Comparison of ENCODE assay signal across 8 mouse cellular contexts in genomic region chr2:26444368-26444767, GRCm38 (mm10). TPM values are rescaled to one million over a fixed set of nuclear protein-coding genes. Genes with fewer than 3 reads are reported as not detected.
A peak's percentile ranks its signal among the peaks of the same experiment; 100 is the strongest.
DNase-seq lines count a peak whose midpoint lies in the region; ATAC-seq and TF ChIP-seq lines count a peak whose summit lies in the region.

No protein-coding gene starts in this region.

- under 1% methylated on average over 15 of the region's 15 CpGs for WGBS in liver, adult 2 months
- 3% methylated on average over 15 of the region's 15 CpGs for WGBS in liver, embryonic 11.5 days
- WGBS in neural tube, embryonic 14.5 days: 5% methylated on average over 15 of the region's 15 CpGs

- DNase-seq in liver, adult 2 months (ENCODE audit: extremely low read depth, low read depth, low spot score): peak; percentile 83
- no peak for DNase-seq in liver
- no peak for DNase-seq in liver, embryonic 11.5 days (ENCODE audit: low spot score)
- DNase-seq in left cerebral cortex, postnatal 25 days (ENCODE audit: low spot score in 2 of 2): no peak
- no peak for DNase-seq in cerebellum, adult 11-12 months
- DNase-seq in ovary, adult 18-20 months (ENCODE audit: low spot score): no peak

- H3K9ac ChIP-seq in liver, adult 2 months (ENCODE audit: low read depth, low read length): peak overlapping the region; percentile 97
- H3K9ac ChIP-seq in liver, embryonic 11.5 days (ENCODE audit: low read depth, low read length): peak overlapping the region; percentile 80
- H3K9ac ChIP-seq in neural tube, embryonic 14.5 days (replicated peaks; ENCODE audit: low read depth, low read length): peak overlapping the region; percentile 89

- H3K4me2 ChIP-seq in liver, embryonic 11.5 days: peak overlapping the region; percentile 81
- H3K4me2 ChIP-seq in neural tube, embryonic 14.5 days (ENCODE audit: low read depth, low read length): peak overlapping the region; percentile 84

- peak overlapping the region; percentile 93 for H3K27ac ChIP-seq in liver, adult 2 months (replicated peaks; ENCODE audit: insufficient read depth, low read depth, low read length)
- peak overlapping the region; percentile 85 for H3K27ac ChIP-seq in embryonic fibroblast, embryonic 13.5 days (ENCODE audit: insufficient read depth, low read length)
- peak overlapping the region; percentile 75; the same call in 1 of the 2 replicates for H3K27ac ChIP-seq in liver, embryonic 11.5 days (ENCODE audit: low read depth, low read length)
- peak overlapping the region; percentile 86 for H3K27ac ChIP-seq in neural tube, embryonic 14.5 days (ENCODE audit: low read depth, low read length)

- H3K27me3 ChIP-seq in liver, adult 2 months (ENCODE audit: control insufficient read depth, insufficient read depth, low read length): no peaks in the 10 kb centered on the region
- no peaks in the 10 kb centered on the region for H3K27me3 ChIP-seq in liver, embryonic 11.5 days (replicated peaks; ENCODE audit: control insufficient read depth, insufficient read depth, low read length)
- no peaks in the 10 kb centered on the region for H3K27me3 ChIP-seq in neural tube, embryonic 14.5 days (ENCODE audit: control insufficient read depth, insufficient read depth, low read length)

- no peaks in the 10 kb centered on the region for H3K9me3 ChIP-seq in liver, embryonic 11.5 days (ENCODE audit: control insufficient read depth, low read length)
- H3K9me3 ChIP-seq in neural tube, embryonic 14.5 days (ENCODE audit: control insufficient read depth, low read length): no peaks in the 10 kb centered on the region

- H3K79me2 ChIP-seq in liver, adult 2 months (ENCODE audit: control insufficient read depth, insufficient read depth, low read length): peaks cover 43% of the 10 kb centered on the region; the same call in 1 of the 2 replicates

- no peak for ATAC-seq in liver, embryonic 11.5 days (replicated peaks; ENCODE audit: low FRiP score)
- no peak for ATAC-seq in neural tube, embryonic 14.5 days (ENCODE audit: low read depth)

- peaks cover 21% of the 10 kb centered on the region for H3K36me3 ChIP-seq in liver, adult 2 months (ENCODE audit: control insufficient read depth, insufficient read depth, low read length)
- peaks cover 22% of the 10 kb centered on the region for H3K36me3 ChIP-seq in liver, embryonic 11.5 days (ENCODE audit: control insufficient read depth, insufficient read depth, low read length)
- H3K36me3 ChIP-seq in neural tube, embryonic 14.5 days (ENCODE audit: control insufficient read depth, insufficient read depth, low read length): peaks cover 21% of the 10 kb centered on the region

- peak overlapping the region; percentile 94 for H3K4me3 ChIP-seq in liver, adult 2 months (ENCODE audit: insufficient read depth, low read depth, low read length)
- peak overlapping the region; percentile 94 for H3K4me3 ChIP-seq in embryonic fibroblast, embryonic 13.5 days (ENCODE audit: insufficient read depth, low read length)
- H3K4me3 ChIP-seq in liver, embryonic 11.5 days (ENCODE audit: low read depth, low read length): peak overlapping the region; percentile 85
- peak overlapping the region; percentile 81 for H3K4me3 ChIP-seq in neural tube, embryonic 14.5 days (ENCODE audit: low read depth, low read length)

- TF ChIP-seq POLR2A in liver, adult 2 months (IDR thresholded peaks at IDR 0.05; ENCODE audit: extremely low read depth, insufficient read depth, low read length): no peak
- no peak for TF ChIP-seq POLR2A in embryonic fibroblast, embryonic 13.5 days (IDR thresholded peaks at IDR 0.05; ENCODE audit: low read depth, low read length)

- H3K4me1 ChIP-seq in liver, adult 2 months (ENCODE audit: control insufficient read depth, insufficient read depth, low read length): peaks cover 12% of the 10 kb centered on the region
- no peaks in the 10 kb centered on the region; the same call in 1 of the 2 replicates for H3K4me1 ChIP-seq in embryonic fibroblast, embryonic 13.5 days (ENCODE audit: control insufficient read depth, insufficient read depth, low read length)
- H3K4me1 ChIP-seq in liver, embryonic 11.5 days (replicated peaks; ENCODE audit: control insufficient read depth, insufficient read depth, low read length): peaks cover 27% of the 10 kb centered on the region
- peaks cover 22% of the 10 kb centered on the region for H3K4me1 ChIP-seq in neural tube, embryonic 14.5 days (ENCODE audit: control insufficient read depth, insufficient read depth, low read length)

- intact Hi-C loops in left cerebral cortex, postnatal 25 days (cut with DNase I): loop anchor here (5.0 to 10.0 kb wide), 2 partner anchors 117 to 470 kb away; partner anchors contain the start of genes Med22, Rpl7a, Surf1 and Surf2

- no peak for TF ChIP-seq CTCF in liver, adult 2 months (IDR thresholded peaks at IDR 0.05; ENCODE audit: low read depth, low read length)
- TF ChIP-seq CTCF in embryonic fibroblast, embryonic 13.5 days (IDR thresholded peaks at IDR 0.05; ENCODE audit: borderline replicate concordance, insufficient read depth, low read length): no peak

RNA-seq across cellular contexts. Expression of gene Sec16a, which starts 0.6 kb away (rescaled TPM):
- 44.5 and 53.2 TPM in 2 replicates for total RNA-seq in liver, adult 2 months (2014; rRNA removed)
- polyA plus RNA-seq in liver, adult 2 months (2012; rRNA removed): 70.5 and 78.2 TPM in 2 replicates
- 59.4 and 70.1 TPM in 2 replicates for polyA plus RNA-seq in embryonic fibroblast, embryonic 13.5 days (2011; ENCODE audit: insufficient read length, low read depth, missing spikeins)
- polyA plus RNA-seq in liver, embryonic 11.5 days (2014; fragmentation: Nextera tagmentation; extraction: Ambion mirVana): 33.7 TPM in 2 replicates
- polyA plus RNA-seq in neural tube, embryonic 14.5 days (2014; fragmentation: Nextera tagmentation; extraction: Ambion mirVana): 27.2 and 35.2 TPM in 2 replicates
- 10 to 100 TPM; 43.1 to 49.2 TPM for total RNA-seq in left cerebral cortex, postnatal 25 days (2021)

RNA-seq across cellular contexts. Expression of gene Inpp5e, which starts 35.4 kb away (rescaled TPM):
- total RNA-seq in liver, adult 2 months (2014; rRNA removed): 2.4 and 4.4 TPM in 2 replicates
- 7.1 and 8.7 TPM in 2 replicates for polyA plus RNA-seq in liver, adult 2 months (2012; rRNA removed)
- polyA plus RNA-seq in embryonic fibroblast, embryonic 13.5 days (2011; ENCODE audit: insufficient read length, low read depth, missing spikeins): 11.6 and 17.1 TPM in 2 replicates
- polyA plus RNA-seq in liver, embryonic 11.5 days (2014; fragmentation: Nextera tagmentation; extraction: Ambion mirVana): 17.7 and 19.2 TPM in 2 replicates
- polyA plus RNA-seq in neural tube, embryonic 14.5 days (2014; fragmentation: Nextera tagmentation; extraction: Ambion mirVana): 21.3 and 24.4 TPM in 2 replicates
- total RNA-seq in left cerebral cortex, postnatal 25 days (2021): 10 to 100 TPM; 19.9 to 22.4 TPM

RNA-seq across cellular contexts. Expression of gene Pmpca, which starts 55.2 kb away (rescaled TPM):
- 38.2 and 40.8 TPM in 2 replicates for total RNA-seq in liver, adult 2 months (2014; rRNA removed)
- 35.7 and 52.0 TPM in 2 replicates for polyA plus RNA-seq in liver, adult 2 months (2012; rRNA removed)
- 100 and 101 TPM in 2 replicates for polyA plus RNA-seq in embryonic fibroblast, embryonic 13.5 days (2011; ENCODE audit: insufficient read length, low read depth, missing spikeins)
- polyA plus RNA-seq in liver, embryonic 11.5 days (2014; fragmentation: Nextera tagmentation; extraction: Ambion mirVana): 147 and 150 TPM in 2 replicates
- 76.4 and 92.1 TPM in 2 replicates for polyA plus RNA-seq in neural tube, embryonic 14.5 days (2014; fragmentation: Nextera tagmentation; extraction: Ambion mirVana)
- total RNA-seq in left cerebral cortex, postnatal 25 days (2021): 10 to 100 TPM; 92.3 to 92.8 TPM

RNA-seq across cellular contexts. Expression of gene Entr1, which starts 55.3 kb away (rescaled TPM):
- total RNA-seq in liver, adult 2 months (2014; rRNA removed): 31.5 and 32.8 TPM in 2 replicates
- polyA plus RNA-seq in liver, adult 2 months (2012; rRNA removed): 41.0 and 45.0 TPM in 2 replicates
- polyA plus RNA-seq in embryonic fibroblast, embryonic 13.5 days (2011; ENCODE audit: insufficient read length, low read depth, missing spikeins): 75.7 and 76.1 TPM in 2 replicates
- 94.4 and 95.7 TPM in 2 replicates for polyA plus RNA-seq in liver, embryonic 11.5 days (2014; fragmentation: Nextera tagmentation; extraction: Ambion mirVana)
- polyA plus RNA-seq in neural tube, embryonic 14.5 days (2014; fragmentation: Nextera tagmentation; extraction: Ambion mirVana): 147 and 152 TPM in 2 replicates
- 100 to 1,000 TPM; 146 to 163 TPM for total RNA-seq in left cerebral cortex, postnatal 25 days (2021)
